Mouse (Mus musculus) neural tube, embryonic 13.5 days (tissue): ENCODE data around the gene Pomc. TPM values are rescaled to one million over a fixed set of nuclear protein-coding genes. Genes with fewer than 3 reads are reported as not detected.

Experiments used
- ATAC-seq: fragments of 200-750 bp; cut with Nextera tagmentation; 2 replicates; pipeline ENCODE4 v1.8.0; 2017; ENCODE audit warnings: low read depth, mild to moderate bottlenecking, moderate TSS enrichment, moderate library complexity
- H3K27ac ChIP-seq: fragments of 300-500 bp; sonication (generic); replicated peaks from 2 replicates; pipeline ENCODE4 v1.5.1; 2015; ENCODE audit warnings: moderate library complexity, mild to moderate bottlenecking, inconsistent platforms
- H3K27me3 ChIP-seq: fragments of 300-500 bp; sonication (generic); 2 replicates; pipeline ENCODE4 v1.6.1; 2015; ENCODE audit warnings: mild to moderate bottlenecking, inconsistent platforms
- H3K36me3 ChIP-seq: fragments of 300-500 bp; sonication (generic); 2 replicates; pipeline ENCODE4 v1.6.1; 2015; ENCODE audit warnings: mild to moderate bottlenecking, inconsistent platforms
- H3K4me1 ChIP-seq: fragments of 300-500 bp; sonication (generic); replicated peaks from 2 replicates; pipeline ENCODE4 v1.6.1; 2015; ENCODE audit warnings: inconsistent platforms
- H3K4me2 ChIP-seq: fragments of 300-500 bp; sonication (generic); 2 replicates; pipeline ENCODE4 v1.6.1; 2015; ENCODE audit warnings: inconsistent platforms, mild to moderate bottlenecking, moderate library complexity
- H3K4me3 ChIP-seq: fragments of 300-500 bp; sonication (generic); 2 replicates; pipeline ENCODE4 v1.5.1; 2015; ENCODE audit warnings: mild to moderate bottlenecking, inconsistent platforms
- H3K9ac ChIP-seq: fragments of 300-500 bp; sonication (generic); 2 replicates; pipeline ENCODE4 v1.6.1; 2015; ENCODE audit warnings: moderate library complexity, mild to moderate bottlenecking, inconsistent platforms
- H3K9me3 ChIP-seq: fragments of 300-500 bp; sonication (generic); 2 replicates; pipeline ENCODE4 v1.6.1; 2016; ENCODE audit warnings: inconsistent platforms
- WGBS: fragments of 180-500 bp; shearing (Covaris S2); methylation state at CpG from one replicate; pipeline ENCODE4 v1.1.7; 2015; 5-methylcytosine and 5-hydroxymethylcytosine counted together
- polyA plus RNA-seq: library from polyadenylated mRNA; unstranded; fragments of >200 nt; fragmentation: Nextera tagmentation; extraction: Ambion mirVana; gene quantifications from 2 replicates; pipeline ENCODE4 v1.2.1, GENCODE M21; 2015

Gene Pomc
- polyA plus RNA-seq, 1 experiment from 2014 or later = 4.7 TPM

- WGBS = 64% methylated on average over 1 of the region's 1 CpGs
- Histone ChIP-seq H3K4me3 (peak overlapping the region; percentile 38; the same call in 1 of the 2 replicates), H3K9me3 (no peaks in the 10 kb centered on the region), H3K9ac (peak overlapping the region; percentile 66; the same call in 1 of the 2 replicates), H3K27ac (peak overlapping the region; percentile 43; the same call in 1 of the 2 replicates), H3K27me3 (peaks cover 7% of the 10 kb centered on the region), H3K4me1 (peaks cover 21% of the 10 kb centered on the region), H3K36me3 (peaks cover 60% of the 10 kb centered on the region), H3K4me2 (peak overlapping the region; percentile 71)
- ATAC-seq = no peak; the same call in 1 of the 2 replicates
Measured at GRCm38 (mm10) chr12:3980991-3981349, 26.2 kb downstream of the Pomc start.

- peaks cover 54% of the 10 kb centered on the region for H3K36me3 ChIP-seq
- peak overlapping the region; percentile 43; the same call in 1 of the 2 replicates for H3K27ac ChIP-seq
- H3K4me3 ChIP-seq = peak overlapping the region; percentile 38
- under 1% methylated on average over 41 of the region's 41 CpGs for WGBS
- no peaks in the 10 kb centered on the region for H3K9me3 ChIP-seq
- peak overlapping the region; percentile 66 for H3K9ac ChIP-seq
- peaks cover 7% of the 10 kb centered on the region for H3K27me3 ChIP-seq
- peaks cover 21% of the 10 kb centered on the region for H3K4me1 ChIP-seq
- ATAC-seq = peak; percentile 89
- H3K4me2 ChIP-seq = peak overlapping the region; percentile 71
Measured at GRCm38 (mm10) chr12:3981350-3982131, 26.8 kb downstream of the Pomc start.

- Histone ChIP-seq H3K4me1 (peaks cover 21% of the 10 kb centered on the region), H3K9ac (peak overlapping the region; percentile 66), H3K4me2 (peak overlapping the region; percentile 71), H3K27me3 (peaks cover 7% of the 10 kb centered on the region), H3K9me3 (no peaks in the 10 kb centered on the region), H3K36me3 (peaks cover 47% of the 10 kb centered on the region), H3K4me3 (peak overlapping the region; percentile 38), H3K27ac (0 out of 2 replicates have a peak overlapping the region, but pooled peaks have one; percentile 43)
- no peak for ATAC-seq
- WGBS = 30% methylated on average over 6 of the region's 6 CpGs
Measured at GRCm38 (mm10) chr12:3982257-3982656, 27.5 kb downstream of the Pomc start.

GRCm38 (mm10) chr12:3983736-3984135 is 29.0 kb downstream of the Pomc start:
- Histone ChIP-seq H3K4me3 (no peak overlapping the region), H3K27me3 (peaks cover 7% of the 10 kb centered on the region), H3K4me1 (peaks cover 21% of the 10 kb centered on the region), H3K36me3 (peaks cover 34% of the 10 kb centered on the region), H3K9me3 (no peaks in the 10 kb centered on the region), H3K4me2 (no peak overlapping the region), H3K9ac (no peak overlapping the region), H3K27ac (no peak overlapping the region)
- no peak for ATAC-seq
- WGBS = 0% methylated on average over 1 of the region's 1 CpGs

GRCm38 (mm10) chr12:3984446-3984845 is 29.7 kb downstream of the Pomc start:
- peaks cover 21% of the 10 kb centered on the region for H3K4me1 ChIP-seq
- WGBS = 83% methylated on average over 9 of the region's 9 CpGs
- peaks cover 36% of the 10 kb centered on the region for H3K36me3 ChIP-seq
- H3K9ac ChIP-seq = no peak overlapping the region
- H3K4me3 ChIP-seq = no peak overlapping the region
- H3K9me3 ChIP-seq = no peaks in the 10 kb centered on the region
- peaks cover 7% of the 10 kb centered on the region for H3K27me3 ChIP-seq
- ATAC-seq = no peak
- H3K4me2 ChIP-seq = no peak overlapping the region
- H3K27ac ChIP-seq = no peak overlapping the region

DNA sequence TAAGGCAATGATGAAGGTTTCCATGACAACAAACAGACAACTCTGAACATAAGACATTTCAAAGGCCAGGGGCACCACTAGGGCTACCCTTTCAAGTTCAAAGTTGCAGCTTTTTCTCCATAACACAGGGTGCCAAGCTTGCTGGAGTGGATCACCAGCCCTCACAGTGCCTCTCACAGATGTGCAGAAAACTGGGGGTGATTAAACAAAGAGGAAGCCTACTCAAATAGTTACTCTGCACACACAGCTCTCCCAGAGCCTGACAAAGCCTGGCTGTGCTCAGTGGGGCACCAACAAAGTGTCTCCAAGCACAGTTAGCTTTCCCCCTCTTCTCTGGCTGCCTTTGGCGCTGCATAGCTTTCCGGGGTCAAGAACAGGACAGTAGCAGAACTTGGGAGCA is 35.2 kb downstream of the Pomc start:
- 18% methylated on average over 2 of the region's 2 CpGs for WGBS
- H3K9me3 ChIP-seq = no peaks in the 10 kb centered on the region
- peaks cover 7% of the 10 kb centered on the region; the same call in 1 of the 2 replicates for H3K4me1 ChIP-seq
- no peak overlapping the region for H3K9ac ChIP-seq
- H3K27ac ChIP-seq = no peak overlapping the region
- ATAC-seq = no peak
- no peak overlapping the region for H3K4me3 ChIP-seq
- H3K27me3 ChIP-seq = no peaks in the 10 kb centered on the region
- H3K36me3 ChIP-seq = peaks cover 33% of the 10 kb centered on the region
- H3K4me2 ChIP-seq = no peak overlapping the region

DNA sequence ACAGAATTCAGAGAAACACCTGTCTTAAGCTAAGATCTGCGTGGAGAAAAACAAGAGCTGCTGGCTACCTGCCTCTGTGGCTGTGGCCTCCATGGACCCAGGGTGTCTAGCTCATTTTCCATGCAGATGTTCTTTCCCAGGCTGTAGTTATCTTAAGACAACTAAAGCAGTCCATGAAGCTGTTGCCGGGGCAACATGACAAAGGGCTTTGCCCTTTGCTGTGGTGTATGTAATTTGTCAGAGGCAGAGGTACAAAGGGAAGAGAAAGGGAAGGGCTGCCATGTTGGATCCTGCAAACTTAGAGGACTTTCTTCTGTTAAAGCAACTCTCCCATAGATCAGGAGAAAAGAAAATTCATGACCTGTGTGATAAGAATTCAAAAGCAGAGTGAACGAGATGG is 36.3 kb downstream of the Pomc start:
- no peak for ATAC-seq
- Histone ChIP-seq H3K4me3 (no peak overlapping the region), H3K9ac (no peak overlapping the region), H3K27ac (no peak overlapping the region), H3K36me3 (peaks cover 26% of the 10 kb centered on the region), H3K27me3 (no peaks in the 10 kb centered on the region), H3K4me1 (peaks cover 7% of the 10 kb centered on the region; the same call in 1 of the 2 replicates), H3K9me3 (no peaks in the 10 kb centered on the region), H3K4me2 (no peak overlapping the region)
- WGBS = 45% methylated on average over 3 of the region's 3 CpGs

DNA sequence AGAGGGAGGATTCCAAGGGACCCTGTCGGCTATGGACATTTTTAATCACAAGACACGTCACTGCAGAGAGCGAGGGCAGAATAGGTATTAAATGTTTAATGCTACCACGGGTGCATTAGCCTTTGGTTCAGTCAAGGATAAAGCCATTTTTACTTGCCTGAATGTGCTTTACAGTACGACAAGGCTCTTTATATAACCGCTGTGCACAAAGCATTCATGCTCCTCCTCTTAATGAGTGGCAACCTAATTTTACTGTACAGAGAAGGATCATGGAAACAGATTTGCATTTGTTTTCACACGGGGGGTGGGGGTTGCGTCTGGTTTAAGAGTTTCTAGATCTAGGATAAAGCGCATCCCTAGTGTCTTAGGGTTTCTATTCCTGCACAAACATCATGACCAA is 42.0 kb downstream of the Pomc start:
- H3K27ac ChIP-seq = 0 out of 2 replicates have a peak overlapping the region, but pooled peaks have one; percentile 28
- H3K36me3 ChIP-seq = peaks cover 35% of the 10 kb centered on the region

GRCm38 (mm10) chr12:4000406-4000805 is 45.7 kb downstream of the Pomc start:
- WGBS = 97% methylated on average over 5 of the region's 5 CpGs
- Histone ChIP-seq H3K4me3 (no peak overlapping the region), H3K27me3 (no peaks in the 10 kb centered on the region), H3K4me1 (0 out of 2 replicates have a peak, but pooled peaks cover 4% of the 10 kb centered on the region), H3K4me2 (no peak overlapping the region), H3K9me3 (no peaks in the 10 kb centered on the region), H3K9ac (no peak overlapping the region), H3K36me3 (peaks cover 26% of the 10 kb centered on the region), H3K27ac (no peak overlapping the region)
- ATAC-seq = no peak

More for the DNA sequence above, 42.0 kb downstream of the Pomc start:
- ATAC-seq = no peak
- Histone ChIP-seq H3K4me3 (no peak overlapping the region), H3K27me3 (no peaks in the 10 kb centered on the region), H3K4me2 (no peak overlapping the region), H3K4me1 (no peaks in the 10 kb centered on the region), H3K9me3 (no peaks in the 10 kb centered on the region), H3K9ac (no peak overlapping the region)
- 76% methylated on average over 9 of the region's 9 CpGs for WGBS

DNA sequence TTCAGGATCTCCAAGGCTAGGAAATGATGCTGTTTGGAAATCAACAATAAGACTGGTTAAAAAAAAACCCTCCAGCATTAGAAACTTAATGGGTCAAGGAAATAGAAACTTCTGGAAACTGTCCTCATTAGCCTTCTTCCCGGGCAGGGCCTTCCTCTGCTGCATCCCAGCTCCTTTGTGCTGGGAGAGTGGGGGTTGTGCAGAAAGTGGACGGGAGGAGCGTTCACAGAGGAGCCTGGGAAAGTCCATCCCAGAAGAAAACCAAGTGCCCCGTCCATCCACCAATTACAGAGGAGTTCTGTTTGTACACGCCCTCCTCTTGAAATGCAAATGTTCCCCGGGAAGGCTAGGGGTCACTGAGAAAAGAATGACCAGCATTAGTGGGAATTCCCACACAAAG is 49.9 kb downstream of the Pomc start:
- WGBS = 9% methylated on average over 6 of the region's 6 CpGs
- H3K36me3 ChIP-seq = peaks cover 15% of the 10 kb centered on the region
- no peak for ATAC-seq
- no peak overlapping the region for H3K4me2 ChIP-seq
- H3K9me3 ChIP-seq = no peaks in the 10 kb centered on the region
- H3K4me3 ChIP-seq = no peak overlapping the region
- no peak overlapping the region for H3K9ac ChIP-seq
- peaks cover 37% of the 10 kb centered on the region for H3K4me1 ChIP-seq
- H3K27ac ChIP-seq = no peak overlapping the region
- no peaks in the 10 kb centered on the region for H3K27me3 ChIP-seq

GRCm38 (mm10) chr12:4006079-4006478 is 51.3 kb downstream of the Pomc start:
- H3K4me1 ChIP-seq = peaks cover 37% of the 10 kb centered on the region
- H3K36me3 ChIP-seq = peaks cover 2% of the 10 kb centered on the region; the same call in 1 of the 2 replicates
- H3K27ac ChIP-seq = peak overlapping the region; percentile 77
- ATAC-seq = no peak
- no peaks in the 10 kb centered on the region for H3K9me3 ChIP-seq
- no peaks in the 10 kb centered on the region for H3K27me3 ChIP-seq
- no peak overlapping the region for H3K4me2 ChIP-seq
- H3K9ac ChIP-seq = no peak overlapping the region
- no peak overlapping the region for H3K4me3 ChIP-seq
- 79% methylated on average over 7 of the region's 7 CpGs for WGBS

GRCm38 (mm10) chr12:4007181-4007580 is 52.4 kb downstream of the Pomc start:
- no peaks in the 10 kb centered on the region for H3K27me3 ChIP-seq
- WGBS = 52% methylated on average over 4 of the region's 4 CpGs
- H3K4me1 ChIP-seq = peaks cover 37% of the 10 kb centered on the region
- H3K36me3 ChIP-seq = peaks cover 2% of the 10 kb centered on the region; the same call in 1 of the 2 replicates
- H3K4me2 ChIP-seq = no peak overlapping the region
- 0 out of 2 replicates have a peak overlapping the region, but pooled peaks have one; percentile 2 for H3K9ac ChIP-seq
- no peak overlapping the region for H3K4me3 ChIP-seq
- peak overlapping the region; percentile 77 for H3K27ac ChIP-seq
- H3K9me3 ChIP-seq = no peaks in the 10 kb centered on the region
- no peak for ATAC-seq
